Mouse (Mus musculus): Measurements from ENCODE around the gene Dolpp1. TPM values are rescaled to one million over a fixed set of nuclear protein-coding genes. Genes with fewer than 3 reads are reported as not detected.
"Not testable (repeated sequence)": the region's sequence is repeated elsewhere in the genome, so short reads cannot be mapped to it uniquely, and the experiment has no call there.

The Dolpp1 gene
- polyA plus RNA-seq, 1 experiment from 2014 or later = 33.1 TPM

DNA sequence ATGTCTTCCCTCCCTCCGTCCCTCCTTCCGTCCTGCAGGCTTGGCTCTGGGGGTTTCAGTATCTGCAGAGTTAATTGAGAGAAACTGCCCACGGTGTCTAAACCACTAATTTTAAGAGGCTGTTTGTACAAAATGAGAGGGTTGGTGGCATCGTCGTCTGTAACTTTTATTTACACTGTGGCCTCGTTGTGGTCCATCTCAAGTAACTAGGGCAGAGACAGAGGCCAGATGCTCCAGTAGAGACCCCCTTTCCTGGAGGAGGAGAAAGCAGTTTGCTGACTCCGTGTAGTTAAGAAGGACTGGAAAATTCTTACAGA lies 24.6 kb downstream of the Dolpp1 start:
- no peaks in the 10 kb centered on the region for H3K27me3 ChIP-seq
- WGBS = 1% methylated on average over 7 of the region's 7 CpGs
- peak overlapping the region; percentile 87 for H3K4me3 ChIP-seq
- peaks cover 55% of the 10 kb centered on the region for H3K4me1 ChIP-seq
- peaks cover 6% of the 10 kb centered on the region for H3K36me3 ChIP-seq
- no peak for ATAC-seq (ENCODE audit: low FRiP score, low read depth)
- peak overlapping the region; percentile 98 for H3K27ac ChIP-seq
- H3K4me2 ChIP-seq (replicated peaks) = peak overlapping the region; percentile 83
- no peaks in the 10 kb centered on the region for H3K9me3 ChIP-seq
- peak overlapping the region; percentile 97 for H3K9ac ChIP-seq

DNA sequence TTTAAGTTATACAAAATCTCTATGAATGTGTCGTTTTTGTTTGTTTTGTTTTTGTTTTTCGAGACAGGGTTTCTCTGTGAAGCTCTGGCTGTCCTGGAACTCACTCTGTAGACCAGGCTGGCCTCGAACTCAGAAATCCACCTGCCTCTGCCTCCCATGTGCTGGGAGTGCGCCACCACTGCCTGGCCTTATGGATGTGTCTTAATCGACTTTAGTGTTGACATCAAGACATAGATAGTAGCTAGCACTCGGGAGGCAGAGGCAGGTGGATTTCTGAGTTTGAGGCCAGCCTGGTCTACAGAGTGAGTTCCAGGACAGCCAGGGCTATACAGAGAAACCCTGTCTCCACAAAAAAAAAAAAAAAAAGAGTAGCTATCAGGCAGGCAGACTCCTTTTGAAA lies 25.1 kb downstream of the Dolpp1 start:
- not testable (repeated sequence) for H3K27ac ChIP-seq; H3K27me3 ChIP-seq; ATAC-seq (ENCODE audit: low FRiP score, low read depth); H3K36me3 ChIP-seq; H3K9me3 ChIP-seq
- peak overlapping the region; percentile 83 for H3K4me2 ChIP-seq (replicated peaks)
- H3K9ac ChIP-seq = 0 out of 2 replicates have a peak overlapping the region, but pooled peaks have one; percentile 31
- H3K4me3 ChIP-seq = peak overlapping the region; percentile 87
- WGBS = 78% methylated on average over 6 of the region's 6 CpGs
- H3K4me1 ChIP-seq = peaks cover 55% of the 10 kb centered on the region

DNA sequence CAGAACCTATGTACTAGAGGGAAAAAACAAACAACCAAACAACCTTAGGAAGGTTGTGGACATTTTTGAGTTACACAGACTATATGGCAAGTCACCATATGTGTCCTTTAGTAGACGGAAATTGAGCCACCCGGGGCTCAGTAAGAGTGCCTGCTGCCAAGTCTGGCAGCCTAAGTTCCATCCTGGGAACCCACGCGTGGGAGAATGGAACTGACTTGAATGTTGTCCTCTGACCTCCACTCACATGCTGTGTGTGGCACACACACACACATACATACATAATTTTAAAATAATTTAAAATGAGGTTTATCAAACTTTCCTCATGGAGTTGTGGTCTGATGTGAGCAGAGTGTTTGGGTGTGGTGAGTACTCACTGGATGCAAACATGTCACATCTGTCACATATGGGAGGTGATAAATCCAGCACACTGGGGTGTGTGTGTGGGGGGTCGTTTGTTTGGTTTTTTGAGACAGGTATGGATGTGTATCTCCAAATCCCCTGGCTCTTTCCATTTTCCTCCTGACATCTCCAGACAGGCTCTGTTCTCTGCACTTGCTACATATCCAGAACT lies 25.6 kb downstream of the Dolpp1 start:
- H3K27ac ChIP-seq = no peak overlapping the region

DNA sequence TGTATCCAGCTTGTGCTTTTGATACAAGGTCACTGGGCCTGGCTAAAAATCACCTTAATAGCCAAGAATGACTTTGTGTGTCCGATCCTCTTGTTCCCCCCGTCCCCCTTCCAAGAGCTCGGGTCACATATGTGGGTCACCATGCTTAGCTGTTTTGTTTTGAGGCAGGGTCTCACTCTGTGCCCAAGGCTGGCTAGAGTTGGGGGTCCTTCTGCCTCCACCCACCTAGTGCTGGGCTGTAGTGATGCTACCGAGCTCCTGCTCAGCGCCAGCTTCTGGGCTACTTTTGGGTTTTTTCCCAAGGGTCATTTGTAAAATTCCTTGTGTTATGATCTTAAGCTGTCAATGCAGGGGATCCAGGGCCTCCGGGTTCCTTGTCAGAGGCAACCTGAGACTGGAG lies 26.2 kb downstream of the Dolpp1 start:
- H3K9ac ChIP-seq = peak overlapping the region; percentile 55; the same call in 1 of the 2 replicates
- peak overlapping the region; percentile 83 for H3K4me2 ChIP-seq (replicated peaks)
- peak overlapping the region; percentile 25 for H3K4me3 ChIP-seq
- 54% methylated on average over 6 of the region's 6 CpGs for WGBS
- H3K4me1 ChIP-seq = peaks cover 55% of the 10 kb centered on the region
- H3K9me3 ChIP-seq = no peaks in the 10 kb centered on the region
- ATAC-seq (ENCODE audit: low FRiP score, low read depth) = no peak
- peak overlapping the region; percentile 91 for H3K27ac ChIP-seq
- H3K27me3 ChIP-seq = no peaks in the 10 kb centered on the region
- H3K36me3 ChIP-seq = no peaks in the 10 kb centered on the region

More for the DNA sequence above, 25.6 kb downstream of the Dolpp1 start:
- WGBS = 68% methylated on average over 5 of the region's 5 CpGs
- Histone ChIP-seq H3K36me3 (peaks cover 3% of the 10 kb centered on the region), H3K9me3 (no peaks in the 10 kb centered on the region), H3K27me3 (no peaks in the 10 kb centered on the region), H3K9ac (peak overlapping the region; percentile 55; the same call in 1 of the 2 replicates), H3K4me1 (peaks cover 55% of the 10 kb centered on the region), H3K4me2 (replicated peaks) (peak overlapping the region; percentile 83), H3K4me3 (0 out of 2 replicates have a peak overlapping the region, but pooled peaks have one; percentile 25)
- ATAC-seq (ENCODE audit: low FRiP score, low read depth) = no peak

DNA sequence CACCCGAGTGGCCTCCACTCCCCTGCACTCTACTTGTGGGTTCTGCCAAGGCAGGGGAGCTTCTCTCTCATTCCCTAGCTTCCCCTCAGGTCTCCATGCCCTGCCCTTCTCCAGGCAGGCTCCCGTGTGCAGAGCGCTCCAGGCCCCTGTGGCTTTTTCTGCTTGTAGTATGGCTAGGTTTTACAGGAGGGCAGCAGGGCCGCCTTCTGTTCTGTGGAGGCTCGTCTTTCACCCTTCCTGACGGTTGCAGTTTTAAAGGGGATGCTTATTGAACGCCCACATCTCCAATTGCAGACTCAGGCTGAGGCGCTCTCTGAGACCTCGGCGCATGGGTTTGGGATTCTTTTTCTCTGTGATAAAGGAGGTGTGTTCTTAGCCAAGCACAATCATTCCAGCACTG lies 27.1 kb downstream of the Dolpp1 start:
- H3K4me1 ChIP-seq = peaks cover 51% of the 10 kb centered on the region
- H3K9me3 ChIP-seq = no peaks in the 10 kb centered on the region
- peak overlapping the region; percentile 25 for H3K4me3 ChIP-seq
- peak overlapping the region; percentile 83 for H3K4me2 ChIP-seq (replicated peaks)
- peak overlapping the region; percentile 55 for H3K9ac ChIP-seq
- WGBS = 5% methylated on average over 10 of the region's 10 CpGs
- no peaks in the 10 kb centered on the region for H3K27me3 ChIP-seq
- H3K27ac ChIP-seq = peak overlapping the region; percentile 91
- no peak for ATAC-seq (ENCODE audit: low FRiP score, low read depth)
- H3K36me3 ChIP-seq = peaks cover 3% of the 10 kb centered on the region; the same call in 1 of the 2 replicates

DNA sequence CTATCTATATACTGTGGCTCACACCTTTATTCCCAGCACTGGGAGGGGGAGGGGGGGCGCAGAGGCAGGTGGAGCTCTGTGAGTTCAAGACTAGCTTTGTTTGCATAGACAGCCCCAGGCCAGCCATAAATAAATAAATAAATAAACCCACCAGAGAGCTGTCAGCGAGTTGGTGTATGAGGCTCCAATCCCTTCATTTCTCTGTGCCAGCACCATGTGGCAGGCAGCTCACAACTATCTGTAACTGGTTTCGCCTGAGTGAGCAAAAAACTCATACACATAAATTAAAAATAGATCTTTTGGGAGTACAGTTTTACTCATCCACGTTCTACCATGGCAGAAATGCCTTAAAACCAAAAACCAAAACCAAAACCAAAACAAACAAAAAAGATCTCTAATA lies 29.4 kb downstream of the Dolpp1 start:
- no peak for ATAC-seq (ENCODE audit: low FRiP score, low read depth)
- H3K27ac ChIP-seq = no peak overlapping the region
- H3K4me3 ChIP-seq = no peak overlapping the region
- H3K27me3 ChIP-seq = no peaks in the 10 kb centered on the region
- H3K36me3 ChIP-seq = peaks cover 10% of the 10 kb centered on the region
- H3K9me3 ChIP-seq = no peaks in the 10 kb centered on the region
- H3K4me2 ChIP-seq (replicated peaks) = no peak overlapping the region
- peaks cover 43% of the 10 kb centered on the region for H3K4me1 ChIP-seq
- no peak overlapping the region for H3K9ac ChIP-seq
- 60% methylated on average over 4 of the region's 4 CpGs for WGBS

DNA sequence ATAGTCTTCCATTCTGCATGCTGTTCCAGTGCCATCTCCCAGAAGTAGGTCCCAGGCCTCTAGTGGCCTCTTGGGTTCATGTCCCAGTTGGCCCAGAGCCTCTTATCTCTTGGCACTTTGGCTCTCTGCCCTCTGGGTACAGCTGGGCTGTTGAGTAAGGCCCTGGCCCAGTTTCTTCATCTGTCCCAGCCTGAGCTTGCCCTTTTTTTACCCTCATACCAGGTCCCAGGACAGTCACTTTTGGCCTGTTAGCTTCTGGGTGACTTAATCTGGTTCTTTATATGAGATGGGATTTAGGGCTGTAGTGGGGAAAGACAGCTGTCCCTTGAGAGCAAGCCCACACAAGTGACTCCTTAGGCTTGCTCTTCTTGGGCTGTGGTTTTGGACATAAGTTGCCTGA lies 37.1 kb downstream of the Dolpp1 start:
- H3K9me3 ChIP-seq = no peaks in the 10 kb centered on the region
- no peaks in the 10 kb centered on the region for H3K27me3 ChIP-seq
- H3K4me1 ChIP-seq = no peaks in the 10 kb centered on the region
- H3K9ac ChIP-seq = no peak overlapping the region
- H3K4me3 ChIP-seq = no peak overlapping the region
- H3K27ac ChIP-seq = no peak overlapping the region
- H3K36me3 ChIP-seq = peaks cover 84% of the 10 kb centered on the region
- no peak overlapping the region for H3K4me2 ChIP-seq (replicated peaks)
- ATAC-seq (ENCODE audit: low FRiP score, low read depth) = no peak

DNA sequence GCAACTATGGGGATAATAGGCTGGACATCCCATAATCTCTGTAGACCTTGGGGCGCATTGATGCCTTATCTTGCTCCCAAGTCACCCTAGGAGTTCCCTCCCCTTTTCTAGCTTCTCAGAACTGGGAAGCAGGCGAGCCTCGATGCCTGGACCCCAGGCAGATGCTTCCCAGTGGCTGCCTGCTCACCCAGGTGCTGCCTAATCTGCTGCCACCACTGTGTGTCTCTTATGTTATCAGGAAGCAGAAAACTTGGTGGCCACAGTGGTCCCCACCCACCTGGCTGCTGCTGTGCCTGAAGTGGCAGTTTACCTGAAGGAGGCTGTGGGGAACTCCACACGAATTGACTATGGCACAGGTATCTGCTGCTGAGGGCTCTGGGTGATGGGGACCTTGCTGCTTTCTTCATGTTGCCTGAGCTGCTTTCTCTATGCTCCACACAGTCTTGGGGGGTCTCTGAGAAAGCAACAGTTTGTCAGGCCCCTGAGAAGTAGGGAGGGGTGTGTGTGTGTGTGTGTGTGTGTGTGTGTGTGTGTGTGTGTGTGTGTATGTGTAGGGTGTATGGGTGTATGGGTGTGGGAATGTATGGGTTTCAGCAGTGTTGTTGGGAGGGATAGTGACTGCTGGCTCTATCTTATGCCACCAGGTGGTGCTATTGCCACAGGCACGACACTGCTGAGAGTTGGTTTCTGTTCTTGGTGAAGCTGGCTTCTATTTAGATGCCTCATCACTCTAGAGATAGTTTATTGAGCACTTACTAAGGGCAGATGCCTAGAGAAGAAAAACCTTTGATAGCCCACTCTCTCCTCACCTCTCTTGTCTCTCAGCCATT lies 43.5 kb downstream of the Dolpp1 start:
- peaks cover 84% of the 10 kb centered on the region for H3K36me3 ChIP-seq
- no peaks in the 10 kb centered on the region for H3K9me3 ChIP-seq
- no peak overlapping the region for H3K27ac ChIP-seq
- H3K27me3 ChIP-seq = no peaks in the 10 kb centered on the region
- no peak overlapping the region for H3K4me2 ChIP-seq (replicated peaks)
- H3K9ac ChIP-seq = no peak overlapping the region
- ATAC-seq (ENCODE audit: low FRiP score, low read depth) = peak; percentile 49; the same call in 1 of the 2 replicates
- no peak overlapping the region for H3K4me3 ChIP-seq
- WGBS = 57% methylated on average over 5 of the region's 5 CpGs
- peaks cover 15% of the 10 kb centered on the region for H3K4me1 ChIP-seq

DNA sequence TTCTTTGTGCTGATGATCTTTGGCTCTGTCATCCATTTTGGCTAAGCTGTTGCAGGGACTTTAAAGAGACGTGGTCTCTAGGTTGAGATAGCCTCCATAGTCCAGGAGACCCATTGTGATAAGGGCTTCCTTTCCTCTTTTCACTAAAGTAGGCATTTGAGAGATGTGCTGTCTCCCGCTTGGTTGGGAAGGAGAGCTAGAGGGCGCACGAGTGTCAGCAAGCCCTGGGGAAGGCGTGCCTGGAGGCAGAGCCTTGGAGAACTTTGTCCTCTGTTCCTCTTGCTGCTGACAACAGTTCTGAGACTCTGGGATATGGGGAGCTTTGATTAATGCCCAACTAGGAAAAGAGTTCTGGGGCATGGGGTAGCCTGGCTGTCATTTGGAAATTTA lies 44.1 kb downstream of the Dolpp1 start:
- H3K36me3 ChIP-seq = peaks cover 78% of the 10 kb centered on the region
- H3K27me3 ChIP-seq = no peaks in the 10 kb centered on the region
- H3K4me3 ChIP-seq = no peak overlapping the region
- no peak for ATAC-seq (ENCODE audit: low FRiP score, low read depth)
- no peaks in the 10 kb centered on the region for H3K9me3 ChIP-seq
- H3K27ac ChIP-seq = no peak overlapping the region
- 90% methylated on average over 5 of the region's 5 CpGs for WGBS
- peaks cover 21% of the 10 kb centered on the region for H3K4me1 ChIP-seq
- H3K9ac ChIP-seq = no peak overlapping the region
- no peak overlapping the region for H3K4me2 ChIP-seq (replicated peaks)

DNA sequence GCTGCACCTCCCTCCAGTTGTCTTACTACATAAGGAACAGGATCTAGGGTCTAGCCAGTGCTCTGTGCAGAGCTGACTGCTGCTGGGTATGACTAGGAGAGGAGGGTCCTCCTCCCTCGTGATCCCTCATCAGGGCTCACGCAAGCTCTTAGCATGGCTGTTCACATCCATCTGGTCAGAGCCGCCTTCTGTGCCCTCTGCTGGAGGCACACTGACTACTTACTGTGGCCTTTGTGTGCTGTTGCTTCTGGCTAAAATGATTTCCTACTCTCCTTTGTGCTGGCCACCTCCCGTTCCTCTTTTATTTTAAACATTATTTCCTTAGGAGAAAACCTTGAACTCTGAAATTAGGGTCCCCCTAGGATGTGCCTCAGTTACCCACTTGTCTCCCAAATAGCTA lies 44.8 kb downstream of the Dolpp1 start:
- Histone ChIP-seq H3K4me1 (peaks cover 26% of the 10 kb centered on the region), H3K9me3 (no peaks in the 10 kb centered on the region), H3K9ac (no peak overlapping the region), H3K4me2 (replicated peaks) (no peak overlapping the region), H3K27me3 (no peaks in the 10 kb centered on the region), H3K36me3 (peaks cover 72% of the 10 kb centered on the region), H3K27ac (no peak overlapping the region), H3K4me3 (no peak overlapping the region)
- WGBS = 81% methylated on average over 4 of the region's 4 CpGs
- no peak for ATAC-seq (ENCODE audit: low FRiP score, low read depth)

DNA sequence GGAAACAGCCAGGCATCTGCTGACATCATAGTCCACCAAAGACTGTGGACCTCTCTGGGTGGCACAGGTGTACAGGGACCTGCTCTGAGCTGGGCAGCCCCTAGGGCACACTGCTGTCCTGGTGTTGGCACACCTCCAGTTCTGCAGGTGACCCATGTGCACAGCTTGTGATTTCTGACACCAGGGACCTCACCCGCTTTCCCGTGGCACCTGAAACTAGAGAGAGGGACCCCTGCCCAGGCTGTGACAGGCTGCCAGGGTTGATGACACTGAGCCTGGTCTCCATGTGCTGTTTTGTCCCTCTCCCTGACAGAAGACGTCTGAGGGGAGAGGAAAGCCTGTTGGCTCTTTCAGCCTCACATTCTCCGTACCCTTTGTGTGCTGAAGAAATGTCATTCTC lies 45.7 kb downstream of the Dolpp1 start:
- 94% methylated on average over 4 of the region's 4 CpGs for WGBS
- Histone ChIP-seq H3K4me1 (peaks cover 35% of the 10 kb centered on the region), H3K9ac (no peak overlapping the region), H3K9me3 (no peaks in the 10 kb centered on the region), H3K4me2 (replicated peaks) (no peak overlapping the region), H3K36me3 (peaks cover 62% of the 10 kb centered on the region), H3K4me3 (no peak overlapping the region), H3K27ac (no peak overlapping the region), H3K27me3 (no peaks in the 10 kb centered on the region)
- ATAC-seq (ENCODE audit: low FRiP score, low read depth) = no peak

DNA sequence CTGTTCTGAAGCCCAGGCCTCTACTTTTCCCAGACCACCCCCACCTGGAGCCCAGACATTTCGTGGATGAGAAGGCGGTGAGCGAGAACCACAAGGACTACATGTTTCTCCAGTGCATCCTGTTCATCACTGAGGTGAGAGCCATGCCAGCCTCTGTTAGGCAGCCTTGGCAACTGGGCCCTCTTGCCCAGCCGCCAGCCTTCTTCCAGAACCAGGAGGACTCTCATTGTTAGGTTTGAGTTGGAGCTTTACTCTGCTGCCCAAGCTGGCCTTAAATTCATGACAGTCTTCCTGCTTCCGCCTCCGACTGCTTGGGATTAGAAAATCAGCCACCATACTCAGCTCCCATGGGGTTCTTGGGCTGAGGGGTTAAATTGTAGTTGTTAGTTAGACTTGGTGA lies 47.6 kb downstream of the Dolpp1 start:
- Histone ChIP-seq H3K4me2 (replicated peaks) (no peak overlapping the region), H3K4me3 (no peak overlapping the region), H3K9me3 (no peaks in the 10 kb centered on the region), H3K4me1 (peaks cover 54% of the 10 kb centered on the region), H3K27me3 (no peaks in the 10 kb centered on the region), H3K9ac (peak overlapping the region; percentile 48), H3K36me3 (peaks cover 61% of the 10 kb centered on the region), H3K27ac (peak overlapping the region; percentile 99)
- no peak for ATAC-seq (ENCODE audit: low FRiP score, low read depth)
- 87% methylated on average over 6 of the region's 6 CpGs for WGBS

Data from limb, embryonic 13.5 days (tissue).